Mouse (Mus musculus) adrenal gland, postnatal 10 days (tissue): ENCODE measurements around the gene Rarres1. TPM values are rescaled to one million over a fixed set of nuclear protein-coding genes. Genes with fewer than 3 reads are reported as not detected.

Experiments used
- total RNA-seq, 2 experiments: library from RNA; stranded (reverse); gene quantifications; 2 replicates each; pipeline ENCODE4 v1.2.3; 2021

Rarres1 gene
- total RNA-seq, 2 experiments from 2014 or later = 1.7 to 1.8 TPM

Other genes with a start within 250 kb of the Rarres1 start
- 10 to 100 TPM; 13.6 to 55.4 TPM for gene Mlf1, start 141.4 kb downstream of the Rarres1 start, total RNA-seq
- not detected for gene Gm17402, start 140.4 kb downstream of the Rarres1 start, total RNA-seq
- 100 to 1,000 TPM; 122 to 132 TPM for gene Gfm1, start 85.4 kb downstream of the Rarres1 start, total RNA-seq
- 10 to 100 TPM; 17.6 to 21.9 TPM for gene Lxn, start 51.6 kb downstream of the Rarres1 start, total RNA-seq
- 10 to 100 TPM; 58.7 to 62.8 TPM for gene Mfsd1, start 67.2 kb upstream of the Rarres1 start, total RNA-seq